Mouse (Mus musculus) midbrain, embryonic 14.5 days (tissue): ENCODE results near the gene Tmed11. TPM values are rescaled to one million over a fixed set of nuclear protein-coding genes. Genes with fewer than 3 reads are reported as not detected.
"Not testable (repeated sequence)": the region's sequence is repeated elsewhere in the genome, so short reads cannot be mapped to it uniquely, and the experiment has no call there.

Experiments used
- ATAC-seq: fragments of 200-750 bp; cut with Nextera tagmentation; 2 replicates; pipeline ENCODE4 v1.8.0; 2017; ENCODE audit warnings: moderate number of reproducible peaks, moderate library complexity; ENCODE audit not compliant: low FRiP score, low TSS enrichment
- DNase-seq: peaks from one replicate; pipeline ENCODE4 v3.0.0-alpha.2; 2015
- H3K27ac ChIP-seq: fragments of 300-500 bp; sonication (generic); replicated peaks from 2 replicates; pipeline ENCODE4 v1.5.1; 2014; ENCODE audit warnings: mild to moderate bottlenecking, low read depth, low read length, moderate library complexity
- H3K27me3 ChIP-seq: fragments of 300-500 bp; sonication (generic); 2 replicates; pipeline ENCODE4 v1.6.1; 2014; ENCODE audit warnings: low read length, control low read depth, mixed read lengths; ENCODE audit not compliant: control insufficient read depth, insufficient read depth
- H3K36me3 ChIP-seq: fragments of 300-500 bp; sonication (generic); 2 replicates; pipeline ENCODE4 v1.6.1; 2014; ENCODE audit warnings: low read length, control low read depth; ENCODE audit not compliant: control insufficient read depth, insufficient read depth
- H3K4me1 ChIP-seq: fragments of 300-500 bp; sonication (generic); 2 replicates; pipeline ENCODE4 v1.6.1; 2014; ENCODE audit warnings: mild to moderate bottlenecking, antibody characterized with exemption, low read length, control low read depth; ENCODE audit not compliant: control insufficient read depth, insufficient read depth
- H3K4me2 ChIP-seq: fragments of 300-500 bp; sonication (generic); 2 replicates; pipeline ENCODE4 v1.6.1; 2014; ENCODE audit warnings: mild to moderate bottlenecking, low read length, moderate library complexity
- H3K4me3 ChIP-seq: fragments of 300-500 bp; sonication (generic); replicated peaks from 2 replicates; pipeline ENCODE4 v1.5.1; 2014; ENCODE audit warnings: low read depth, low read length
- H3K9ac ChIP-seq: fragments of 300-500 bp; sonication (generic); replicated peaks from 2 replicates; pipeline ENCODE4 v1.6.1; 2014; ENCODE audit warnings: mild to moderate bottlenecking, low read length, moderate library complexity
- H3K9me3 ChIP-seq: fragments of 300-500 bp; sonication (generic); 2 replicates; pipeline ENCODE4 v1.6.1; 2016; ENCODE audit warnings: low read length, control low read depth, mixed read lengths; ENCODE audit not compliant: control insufficient read depth
- WGBS: fragments of 180-500 bp; shearing (Covaris S2); extraction: QIAGEN DNeasy Blood & Tissue Kit; methylation state at CpG from one replicate; pipeline ENCODE4 v1.1.7; 2014; 5-methylcytosine and 5-hydroxymethylcytosine counted together
- polyA plus RNA-seq: library from polyadenylated mRNA; unstranded; fragments of >200 nt; fragmentation: Nextera tagmentation; extraction: Ambion mirVana; gene quantifications from 2 replicates; pipeline ENCODE4 v1.2.1, GENCODE M21; 2014

Tmed11 gene
- not detected in 2 replicates for polyA plus RNA-seq

GRCm38 (mm10) chr5:108795263-108795662, at the start of gene Tmed11:
Gene Tmed11 (minus strand): TSS chr5:108795363.
- ATAC-seq, H3K4me1 ChIP-seq, H3K4me2 ChIP-seq, H3K36me3 ChIP-seq, DNase-seq, H3K4me3 ChIP-seq, H3K27me3 ChIP-seq, H3K9ac ChIP-seq, H3K9me3 ChIP-seq, H3K27ac ChIP-seq: not testable (repeated sequence)
- WGBS: 64% methylated on average over 2 of the region's 2 CpGs

GRCm38 (mm10) chr5:108836156-108836555, 41.0 kb upstream of the Tmed11 start:
- Histone ChIP-seq H3K27ac (no peak overlapping the region), H3K4me3 (no peak overlapping the region), H3K4me2 (no peak overlapping the region), H3K9me3 (no peaks in the 10 kb centered on the region), H3K27me3 (no peaks in the 10 kb centered on the region), H3K9ac (no peak overlapping the region), H3K4me1 (no peaks in the 10 kb centered on the region), H3K36me3 (no peaks in the 10 kb centered on the region)
- DNase-seq (peak; percentile 52), ATAC-seq (no peak)
- WGBS: 74% methylated on average over 1 of the region's 1 CpGs

GRCm38 (mm10) chr5:108823276-108823675, 28.1 kb upstream of the Tmed11 start:
- 79% methylated on average over 2 of the region's 2 CpGs for WGBS

GRCm38 (mm10) chr5:108808750-108809149, 13.6 kb upstream of the Tmed11 start, which contains the start of gene Vmn2r8:
Gene Vmn2r8 (minus strand): TSS chr5:108808850.
- not testable (repeated sequence) for H3K4me2 ChIP-seq

More at GRCm38 (mm10) chr5:108823276-108823675, 28.1 kb upstream of the Tmed11 start:
- no peak overlapping the region for H3K27ac ChIP-seq
- no peak overlapping the region for H3K4me2 ChIP-seq
- ATAC-seq (no peak), DNase-seq (peak; percentile 14)
- H3K4me1 ChIP-seq: no peaks in the 10 kb centered on the region
- no peaks in the 10 kb centered on the region for H3K36me3 ChIP-seq
- no peaks in the 10 kb centered on the region for H3K27me3 ChIP-seq
- H3K9ac ChIP-seq: no peak overlapping the region
- no peaks in the 10 kb centered on the region for H3K9me3 ChIP-seq
- H3K4me3 ChIP-seq: no peak overlapping the region

GRCm38 (mm10) chr5:108803646-108804045, 8.5 kb upstream of the Tmed11 start:
- 49% methylated on average over 1 of the region's 1 CpGs for WGBS
- H3K9ac ChIP-seq: no peak overlapping the region
- H3K4me2 ChIP-seq: no peak overlapping the region
- no peaks in the 10 kb centered on the region for H3K27me3 ChIP-seq
- no peak for DNase-seq
- H3K4me1 ChIP-seq: no peaks in the 10 kb centered on the region
- H3K27ac ChIP-seq: no peak overlapping the region
- H3K36me3 ChIP-seq: no peaks in the 10 kb centered on the region
- no peak for ATAC-seq
- no peaks in the 10 kb centered on the region for H3K9me3 ChIP-seq
- no peak overlapping the region for H3K4me3 ChIP-seq

More at GRCm38 (mm10) chr5:108808750-108809149, 13.6 kb upstream of the Tmed11 start, which contains the start of gene Vmn2r8:
- H3K9me3 ChIP-seq, H3K4me1 ChIP-seq, H3K9ac ChIP-seq, H3K27me3 ChIP-seq, ATAC-seq, H3K36me3 ChIP-seq, H3K4me3 ChIP-seq, H3K27ac ChIP-seq, DNase-seq: not testable (repeated sequence)
- WGBS: 73% methylated on average over 2 of the region's 2 CpGs

GRCm38 (mm10) chr5:108790385-108790784, 4.8 kb downstream of the Tmed11 start:
- not testable (repeated sequence) for H3K27ac ChIP-seq, ATAC-seq, H3K4me2 ChIP-seq, H3K27me3 ChIP-seq, H3K4me1 ChIP-seq, H3K9ac ChIP-seq, H3K36me3 ChIP-seq, H3K9me3 ChIP-seq, H3K4me3 ChIP-seq
- 42% methylated on average over 1 of the region's 1 CpGs for WGBS
- peak; percentile 41 for DNase-seq

- no peak for ATAC-seq
- no peak for DNase-seq
- Histone ChIP-seq H3K4me1 (no peaks in the 10 kb centered on the region), H3K27me3 (no peaks in the 10 kb centered on the region), H3K9me3 (no peaks in the 10 kb centered on the region), H3K4me2 (no peak within 1 kb of the TSS), H3K27ac (no peak within 1 kb of the TSS), H3K4me3 (no peak within 1 kb of the TSS), H3K9ac (no peak within 1 kb of the TSS), H3K36me3 (no peaks in the 10 kb centered on the region)
- 78% methylated on average over 40 of the region's 40 CpGs for WGBS
These were observed 20.4 kb downstream of the Tmed11 start, which contains the start of gene Rnf212 for GRCm38 (mm10) chr5:108774630-108775306. Gene Rnf212 (minus strand): TSS chr5:108774982.

GRCm38 (mm10) chr5:108760002-108760401, 35.2 kb downstream of the Tmed11 start:
- Histone ChIP-seq H3K4me2 (no peak overlapping the region), H3K27me3 (no peaks in the 10 kb centered on the region), H3K9me3 (no peaks in the 10 kb centered on the region), H3K36me3 (no peaks in the 10 kb centered on the region), H3K9ac (no peak overlapping the region), H3K4me1 (no peaks in the 10 kb centered on the region), H3K27ac (no peak overlapping the region), H3K4me3 (no peak overlapping the region)
- WGBS: 79% methylated on average over 2 of the region's 2 CpGs
- DNase-seq (no peak), ATAC-seq (no peak)

GRCm38 (mm10) chr5:108758396-108758795, 36.8 kb downstream of the Tmed11 start:
- WGBS: 62% methylated on average over 3 of the region's 3 CpGs
- ATAC-seq: no peak
- Histone ChIP-seq H3K9ac (no peak overlapping the region), H3K4me2 (no peak overlapping the region), H3K4me1 (no peaks in the 10 kb centered on the region), H3K27me3 (no peaks in the 10 kb centered on the region), H3K9me3 (no peaks in the 10 kb centered on the region), H3K36me3 (no peaks in the 10 kb centered on the region), H3K4me3 (no peak overlapping the region), H3K27ac (no peak overlapping the region)
- peak; percentile 21 for DNase-seq
